Mouse (Mus musculus) erythroblast, embryonic 14.5 days (primary cell): ENCODE results near the gene Zfhx3.

Experiments used
- GATA1 ChIP-seq: IDR thresholded peaks from 2 replicates; pipeline ENCODE4 v1.6.1; 2012; ENCODE audit warnings: low read length, inconsistent platforms, mixed read lengths
- TAL1 ChIP-seq: IDR thresholded peaks from 3 replicates; pipeline ENCODE4 v1.6.1; 2012; ENCODE audit warnings: low read length, inconsistent platforms, mixed read lengths

DNA sequence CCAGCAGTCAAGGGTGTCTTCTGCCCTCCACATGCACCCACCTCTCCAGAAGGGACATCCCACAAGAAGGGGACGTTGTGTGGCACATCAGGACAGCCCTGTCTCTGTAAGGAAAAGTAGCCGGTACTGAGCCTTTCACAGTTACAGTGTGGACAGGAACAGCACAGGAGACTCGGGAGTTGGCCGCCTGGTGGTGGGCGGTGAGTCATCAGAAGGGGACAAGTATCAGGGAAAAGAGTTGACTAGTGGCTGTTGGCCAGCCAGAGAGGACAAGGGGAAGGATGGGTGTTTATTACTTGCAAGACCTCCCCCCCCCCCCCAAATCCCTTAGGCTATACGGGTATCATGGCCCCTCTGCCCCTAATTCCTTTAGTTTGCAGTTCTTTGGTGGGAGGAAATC is 940.9 kb downstream of the Zfhx3 start:
- TF ChIP-seq GATA1 = no peak
- no peak for TF ChIP-seq TAL1
